Mouse (Mus musculus) spleen, adult 2 months (tissue): ENCODE data around the gene B3galt4. TPM values are rescaled to one million over a fixed set of nuclear protein-coding genes. Genes with fewer than 3 reads are reported as not detected.

Source experiments
- DNase-seq, 2 experiments: peaks; one replicate each; pipeline versions ENCODE4 v3.0.0 to v3.0.0-alpha.2; 2012 to 2021; ENCODE audit warnings: low spot score in 2 of 2, low read depth in 1 of 2
- H3K27ac ChIP-seq: fragments of 200-500 bp; 2 replicates; pipeline ENCODE4 v1.5.1; 2012; ENCODE audit warnings: low read length, inconsistent platforms; ENCODE audit not compliant: insufficient read depth
- H3K27me3 ChIP-seq: fragments of 200-500 bp; 2 replicates; pipeline ENCODE4 v1.6.1; 2012; ENCODE audit warnings: mild to moderate bottlenecking, moderate library complexity, low read length, inconsistent platforms; ENCODE audit not compliant: control insufficient read depth, insufficient read depth
- H3K36me3 ChIP-seq: fragments of 200-500 bp; 2 replicates; pipeline ENCODE4 v1.6.1; 2012; ENCODE audit warnings: mild to moderate bottlenecking, low read length, inconsistent platforms; ENCODE audit not compliant: control insufficient read depth, insufficient read depth
- H3K4me1 ChIP-seq: fragments of 200-500 bp; 2 replicates; pipeline ENCODE4 v1.6.1; 2011; ENCODE audit warnings: inconsistent platforms; ENCODE audit not compliant: control insufficient read depth, insufficient read depth, insufficient read length
- H3K4me3 ChIP-seq: fragments of 200-500 bp; 2 replicates; pipeline ENCODE4 v1.5.1; 2011; ENCODE audit warnings: mild to moderate bottlenecking, inconsistent platforms; ENCODE audit not compliant: insufficient read depth, insufficient read length; ENCODE audit errors: extremely low read depth
- CTCF ChIP-seq: fragments of 200-500 bp; IDR thresholded peaks from 2 replicates; pipeline ENCODE4 v1.5.1; 2011; ENCODE audit warnings: mild to moderate bottlenecking, inconsistent platforms; ENCODE audit not compliant: insufficient read depth, insufficient read length, insufficient replicate concordance; ENCODE audit errors: extremely low read depth
- POLR2A ChIP-seq: fragments of 200-500 bp; IDR thresholded peaks from 2 replicates; pipeline ENCODE4 v1.6.1; 2011; ENCODE audit warnings: low read depth, low read length, inconsistent platforms
- WGBS: fragments of 180-500 bp; shearing (Covaris S2); methylation state at CpG from one replicate; pipeline ENCODE4 v1.1.7; 2018; 5-methylcytosine and 5-hydroxymethylcytosine counted together
- polyA plus RNA-seq: library from polyadenylated mRNA; depleted of rRNA; stranded (reverse); fragments of >200 nt; gene quantifications from 2 replicates; pipeline ENCODE4 v1.2.3, GENCODE M21; 2012

B3galt4 gene
- polyA plus RNA-seq, 1 experiment, result 18.9 TPM

GRCm38 (mm10) chr17:33940206-33940805, 11.0 kb downstream of the B3galt4 start, which contains the start of the genes Pfdn6 and Wdr46:
Gene Pfdn6, minus strand, starts transcription at chr17:33940343.
Gene Wdr46, plus strand, starts transcription at chr17:33940660.
- H3K36me3 ChIP-seq, result peaks cover 32% of the 10 kb centered on the region
- DNase-seq, result peak; percentile 84 to 87
- peak within 1 kb of the TSS; percentile 66 for H3K27ac ChIP-seq
- TF ChIP-seq POLR2A (peak; percentile 31; the same call in 1 of the 2 replicates), CTCF (no peak)
- H3K4me1 ChIP-seq, result peaks cover 14% of the 10 kb centered on the region; the same call in 1 of the 2 replicates
- peak within 1 kb of the TSS; percentile 99 for H3K4me3 ChIP-seq
- WGBS, result under 1% methylated on average over 36 of the region's 36 CpGs
- no peaks in the 10 kb centered on the region for H3K27me3 ChIP-seq

- no peak for DNase-seq
- no peaks in the 10 kb centered on the region for H3K27me3 ChIP-seq
- 82% methylated on average over 11 of the region's 11 CpGs for WGBS
- peaks cover 14% of the 10 kb centered on the region; the same call in 1 of the 2 replicates for H3K4me1 ChIP-seq
- TF ChIP-seq POLR2A (no peak), CTCF (no peak)
- H3K4me3 ChIP-seq, result no peak overlapping the region
- H3K27ac ChIP-seq, result no peak overlapping the region
- H3K36me3 ChIP-seq, result peaks cover 29% of the 10 kb centered on the region
Measured at GRCm38 (mm10) chr17:33938783-33939182, 12.5 kb downstream of the B3galt4 start.

DNA sequence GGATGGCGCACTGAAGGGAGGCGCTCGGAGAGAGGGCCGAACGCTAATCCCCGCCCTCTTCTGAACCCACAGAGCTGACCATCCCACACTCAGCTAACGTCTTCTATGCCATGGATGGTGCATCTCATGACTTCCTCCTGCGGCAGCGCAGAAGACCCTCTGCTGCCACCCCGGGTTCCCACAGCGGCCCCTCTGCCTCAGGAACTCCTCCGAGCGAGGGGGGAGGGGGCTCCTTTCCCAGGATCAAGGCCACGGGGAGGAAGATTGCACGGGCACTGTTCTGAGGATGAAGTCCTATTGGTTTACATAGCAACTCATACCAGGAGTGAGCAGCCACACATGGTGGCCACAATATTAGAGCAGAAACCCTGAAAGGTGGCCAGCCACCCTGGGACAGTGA, 14.3 kb downstream of the B3galt4 start:
- Histone ChIP-seq H3K4me1 (peaks cover 14% of the 10 kb centered on the region; the same call in 1 of the 2 replicates), H3K4me3 (no peak overlapping the region), H3K27ac (no peak overlapping the region), H3K27me3 (no peaks in the 10 kb centered on the region), H3K36me3 (peaks cover 42% of the 10 kb centered on the region)
- 93% methylated on average over 15 of the region's 15 CpGs for WGBS
- no peak for TF ChIP-seq CTCF
- no peak for TF ChIP-seq POLR2A
- no peak for DNase-seq

GRCm38 (mm10) chr17:33935422-33936055, 15.7 kb downstream of the B3galt4 start:
- Histone ChIP-seq H3K36me3 (peaks cover 43% of the 10 kb centered on the region), H3K4me1 (peaks cover 10% of the 10 kb centered on the region; the same call in 1 of the 2 replicates), H3K4me3 (no peak overlapping the region), H3K27ac (no peak overlapping the region), H3K27me3 (no peaks in the 10 kb centered on the region)
- 90% methylated on average over 21 of the region's 21 CpGs for WGBS
- DNase-seq, result no peak
- TF ChIP-seq CTCF, result no peak
- TF ChIP-seq POLR2A, result no peak

DNA sequence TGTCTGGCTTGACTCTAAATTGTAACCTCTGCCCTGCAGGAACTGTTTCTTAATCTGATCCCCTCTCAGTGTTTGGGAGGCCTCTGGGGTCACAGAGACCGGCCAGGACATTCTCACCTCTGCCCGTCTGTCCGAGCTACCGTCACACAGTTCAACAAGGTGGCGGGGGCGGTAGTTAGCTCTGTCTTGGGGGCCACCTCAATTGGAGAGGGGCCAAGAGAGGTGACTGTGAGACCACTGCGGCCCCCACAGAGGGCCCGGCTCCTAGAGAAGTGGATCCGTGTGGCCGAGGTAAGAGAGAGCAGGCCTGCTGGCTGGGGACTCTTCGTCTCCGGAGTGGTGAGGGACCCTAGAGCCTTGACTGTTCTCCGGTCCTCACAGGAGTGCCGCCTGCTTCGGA, 18.3 kb downstream of the B3galt4 start:
- TF ChIP-seq POLR2A, result no peak
- no peak for TF ChIP-seq CTCF
- H3K27ac ChIP-seq, result no peak overlapping the region

DNA sequence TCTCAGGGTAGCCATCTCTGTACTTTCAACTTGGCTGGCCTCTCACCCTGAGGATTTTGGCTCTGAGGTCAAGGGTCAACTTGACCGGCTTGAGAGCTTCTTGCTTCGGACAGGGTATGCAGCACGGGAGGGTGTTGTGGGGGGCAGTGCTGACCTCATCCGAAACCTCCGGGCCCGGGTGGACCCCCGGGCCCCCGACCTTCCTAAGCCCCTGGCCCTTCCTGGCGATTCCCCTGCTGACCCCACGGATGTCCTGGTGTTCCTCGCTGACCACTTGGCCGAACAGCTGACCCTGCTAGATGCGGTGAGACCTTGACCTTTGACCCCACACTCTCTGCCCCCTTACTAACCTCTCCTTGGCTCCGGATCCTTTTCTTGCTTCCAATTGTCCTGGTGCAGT, 18.8 kb downstream of the B3galt4 start:
- no peak for DNase-seq
- Histone ChIP-seq H3K4me3 (no peak overlapping the region), H3K27me3 (no peaks in the 10 kb centered on the region), H3K4me1 (peaks cover 4% of the 10 kb centered on the region; the same call in 1 of the 2 replicates), H3K36me3 (peaks cover 41% of the 10 kb centered on the region), H3K27ac (no peak overlapping the region)
- TF ChIP-seq POLR2A (no peak), CTCF (no peak)
- WGBS, result 91% methylated on average over 14 of the region's 14 CpGs

More for the DNA sequence above, 18.3 kb downstream of the B3galt4 start:
- Histone ChIP-seq H3K27me3 (no peaks in the 10 kb centered on the region), H3K4me1 (peaks cover 4% of the 10 kb centered on the region; the same call in 1 of the 2 replicates), H3K36me3 (peaks cover 42% of the 10 kb centered on the region), H3K4me3 (no peak overlapping the region)
- no peak for DNase-seq
- WGBS, result 95% methylated on average over 15 of the region's 15 CpGs

DNA sequence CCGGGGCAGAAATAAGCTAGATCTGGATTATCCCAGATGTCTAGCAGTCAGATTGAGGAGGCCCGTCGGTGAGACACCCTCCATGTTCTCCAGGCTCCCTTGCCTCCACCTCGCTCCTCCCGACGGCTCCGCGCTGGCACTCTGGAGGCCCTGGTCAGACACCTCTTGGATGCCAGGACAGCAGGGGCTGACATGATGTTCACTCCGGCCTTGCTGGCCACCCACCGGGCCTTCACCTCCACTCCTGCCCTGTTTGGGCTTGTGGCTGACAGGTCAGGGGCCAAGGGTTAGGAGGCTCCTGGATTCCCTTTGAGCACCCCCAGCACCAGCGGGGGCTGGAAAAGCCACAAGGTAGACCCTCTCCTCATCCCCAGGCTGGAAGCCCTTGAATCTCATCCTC, 19.3 kb downstream of the B3galt4 start:
- Histone ChIP-seq H3K4me1 (peaks cover 4% of the 10 kb centered on the region; the same call in 1 of the 2 replicates), H3K27ac (no peak overlapping the region), H3K4me3 (no peak overlapping the region), H3K27me3 (no peaks in the 10 kb centered on the region), H3K36me3 (peaks cover 37% of the 10 kb centered on the region)
- no peak for DNase-seq
- 96% methylated on average over 11 of the region's 11 CpGs for WGBS
- TF ChIP-seq CTCF (no peak), POLR2A (no peak)
